Mouse (Mus musculus) monocyte, adult 5-6 weeks (primary cell): ENCODE data around the gene Dnm1. TPM values are rescaled to one million over a fixed set of nuclear protein-coding genes. Genes with fewer than 3 reads are reported as not detected.
A peak's percentile ranks its signal among the peaks of the same experiment; 100 is the strongest.

ENCODE experiments used
- ATAC-seq: fragments of 153-309, 156-312 bp; replicated peaks from 2 replicates; pipeline ENCODE4 v1.8.0; 2017; ENCODE audit warnings: mild to moderate bottlenecking; ENCODE audit not compliant: low TSS enrichment, insufficient number of reproducible peaks, severe bottlenecking, poor library complexity, low FRiP score
- total RNA-seq: library from RNA; stranded (forward); fragments of 200-1000, 200-491, 200-594 nt; gene quantifications from 3 replicates; pipeline ENCODE4 v1.2.3, GENCODE M21; 2017

The Dnm1 gene
- total RNA-seq, 1 experiment from 2014 or later: not detected

DNA sequence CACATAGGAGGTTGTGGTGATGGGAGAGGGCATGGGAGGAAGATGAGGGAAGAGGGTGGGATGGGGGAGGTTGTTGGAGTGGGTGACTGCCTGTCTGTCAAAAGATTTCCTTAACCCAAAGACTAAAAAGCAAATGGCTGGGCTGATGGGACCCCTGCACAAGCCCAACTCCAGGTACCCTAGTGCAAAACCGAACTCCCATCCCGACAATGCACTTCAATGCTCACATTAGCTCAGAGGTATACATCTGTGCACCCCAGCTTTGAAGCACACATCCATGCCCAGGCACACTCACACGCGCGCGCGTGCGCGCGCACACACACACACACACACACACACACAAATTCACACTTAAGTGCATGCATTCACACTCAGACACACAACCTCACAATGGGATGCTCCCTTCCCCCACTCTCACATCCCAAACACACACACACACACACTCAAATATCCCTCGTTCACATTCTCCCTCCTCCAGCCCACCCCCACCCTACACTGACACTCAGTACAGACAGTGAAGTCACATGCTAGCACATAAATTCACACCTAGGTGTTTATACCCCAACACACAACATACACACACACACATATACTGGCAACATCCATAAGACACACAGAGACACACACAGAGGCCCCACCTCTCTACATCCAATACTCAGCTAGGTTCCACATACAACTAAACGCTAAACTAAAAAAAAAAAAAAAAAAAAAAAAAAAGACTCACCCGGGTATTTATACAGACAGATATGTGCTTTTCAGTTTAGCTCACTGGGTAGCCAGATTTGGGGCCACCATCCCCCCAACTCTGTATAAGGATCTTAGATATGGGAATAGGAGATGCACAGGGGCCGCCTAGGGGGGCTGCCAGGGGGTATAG, 34.2 kb downstream of the Dnm1 start:
- ATAC-seq: no peak

- 0 out of 2 replicates have a peak, but pooled peaks have one; percentile 19 for ATAC-seq
These were observed 35.2 kb downstream of the Dnm1 start for GRCm38 (mm10) chr2:32317791-32318417.

GRCm38 (mm10) chr2:32316887-32317656, 36.1 kb downstream of the Dnm1 start:
- ATAC-seq: no peak

GRCm38 (mm10) chr2:32315751-32316150, 37.4 kb downstream of the Dnm1 start:
- no peak for ATAC-seq

GRCm38 (mm10) chr2:32314831-32315230, 38.3 kb downstream of the Dnm1 start:
- no peak for ATAC-seq

- peak; percentile 71 for ATAC-seq
These were observed 40.7 kb downstream of the Dnm1 start for GRCm38 (mm10) chr2:32312318-32312964.

- ATAC-seq: no peak
These were observed 41.5 kb downstream of the Dnm1 start for GRCm38 (mm10) chr2:32311443-32312317.

DNA sequence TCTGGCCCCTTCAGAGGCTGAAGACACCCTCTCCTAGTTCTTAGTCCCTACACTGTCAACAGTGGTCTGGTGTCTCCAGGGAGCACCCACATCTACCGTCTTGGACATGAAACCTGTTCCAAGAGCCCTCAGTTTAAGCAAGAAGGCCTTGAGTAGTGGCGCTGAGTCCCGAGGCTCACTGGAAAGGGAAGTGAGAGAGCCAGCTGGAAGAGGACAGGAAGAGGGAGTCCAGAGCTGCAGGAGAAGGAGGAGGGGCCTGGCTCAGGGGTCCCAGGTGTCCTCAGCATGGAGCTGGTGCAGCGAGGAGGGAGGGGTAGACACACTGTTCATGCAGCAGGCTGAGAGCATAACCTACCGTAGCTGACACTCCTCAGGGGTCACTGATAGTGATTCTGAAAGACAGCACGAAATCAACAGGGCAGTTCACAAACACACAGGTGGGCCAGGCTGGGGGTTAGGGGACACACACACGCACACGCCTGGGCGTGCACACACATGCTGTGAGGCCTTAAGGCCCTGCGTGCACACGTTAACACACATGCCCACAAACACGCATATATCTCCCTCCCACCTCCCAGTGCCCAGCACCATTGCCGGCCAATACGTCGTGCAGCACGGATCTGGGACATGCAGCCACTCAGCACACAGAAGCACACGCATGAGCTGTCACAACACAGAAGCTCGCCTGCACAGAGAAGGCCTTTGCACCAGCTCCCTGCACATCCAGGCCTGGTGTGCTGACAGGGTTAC, 42.9 kb downstream of the Dnm1 start:
- no peak; the same call in 1 of the 2 replicates for ATAC-seq

DNA sequence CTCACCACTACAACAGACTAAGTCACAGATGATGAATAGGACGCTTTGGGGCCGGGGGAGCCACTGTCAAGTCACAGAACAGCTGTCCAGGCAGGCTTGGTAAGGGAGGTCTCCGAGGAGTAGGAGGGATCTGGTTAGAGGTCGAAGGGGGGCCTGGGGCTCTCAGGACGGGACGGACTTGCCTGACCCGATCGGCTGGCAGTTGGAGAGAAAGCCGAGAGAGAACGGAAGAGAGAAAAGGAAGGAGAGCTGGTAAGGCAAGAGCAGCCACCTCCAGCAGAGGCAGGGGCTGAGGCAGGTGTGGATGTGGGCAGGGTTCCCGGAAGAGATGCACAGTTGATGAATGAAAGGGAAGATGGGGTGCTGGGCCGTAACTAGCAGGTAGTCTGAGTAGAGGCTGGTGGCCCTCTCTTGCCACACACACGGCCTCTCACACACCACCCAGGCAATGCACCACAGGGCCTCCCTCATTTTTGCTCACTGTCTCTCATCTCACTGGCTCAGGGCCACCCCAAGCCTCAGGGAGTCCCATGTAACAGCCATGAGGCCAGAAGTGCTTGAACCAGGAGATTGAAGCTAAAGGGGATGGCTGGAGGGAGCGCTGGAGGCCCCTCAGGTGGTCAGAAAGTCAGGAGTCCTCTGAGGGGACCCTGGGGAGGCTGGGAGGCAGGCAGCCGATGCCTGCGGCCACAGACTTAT, 44.1 kb downstream of the Dnm1 start:
- ATAC-seq: no peak

DNA sequence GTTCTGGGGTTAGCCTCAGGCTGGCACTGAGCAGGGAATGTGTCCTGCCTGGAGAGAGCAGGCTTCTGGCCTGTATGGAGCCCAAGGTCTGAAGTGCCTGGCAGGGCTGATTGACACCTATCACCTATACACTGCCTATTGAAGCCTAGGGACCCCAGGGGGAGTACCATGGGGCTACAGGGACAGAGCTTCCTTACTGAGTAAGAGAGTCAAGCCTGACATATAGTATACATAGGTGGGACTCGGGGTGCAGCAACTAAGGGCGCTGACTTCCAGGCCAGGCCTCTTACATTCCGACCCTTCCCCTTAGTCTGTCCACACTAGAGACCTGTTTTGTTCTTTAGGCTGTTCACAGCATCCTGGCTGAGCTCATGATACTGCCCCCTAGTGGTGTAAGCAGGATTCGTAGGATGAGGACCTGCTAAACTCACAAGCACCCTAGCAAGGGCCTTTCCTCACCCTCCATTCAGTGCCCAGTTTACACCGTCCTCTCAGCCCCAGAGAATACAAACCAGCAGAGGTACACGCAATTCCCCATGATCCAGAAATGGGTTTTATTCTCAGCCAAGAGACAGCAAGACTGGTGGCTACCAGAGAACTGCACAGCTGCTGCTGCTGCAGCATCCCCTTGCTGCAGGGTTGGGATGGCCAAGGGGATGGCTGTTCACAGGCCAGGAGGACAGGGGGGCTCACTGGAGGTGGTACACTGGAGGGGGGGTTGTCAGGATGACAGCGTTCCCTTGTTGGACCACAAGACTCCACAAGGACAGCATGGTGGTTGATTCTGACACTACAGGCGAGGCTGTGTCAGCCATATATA, 45.0 kb downstream of the Dnm1 start:
- ATAC-seq: no peak

DNA sequence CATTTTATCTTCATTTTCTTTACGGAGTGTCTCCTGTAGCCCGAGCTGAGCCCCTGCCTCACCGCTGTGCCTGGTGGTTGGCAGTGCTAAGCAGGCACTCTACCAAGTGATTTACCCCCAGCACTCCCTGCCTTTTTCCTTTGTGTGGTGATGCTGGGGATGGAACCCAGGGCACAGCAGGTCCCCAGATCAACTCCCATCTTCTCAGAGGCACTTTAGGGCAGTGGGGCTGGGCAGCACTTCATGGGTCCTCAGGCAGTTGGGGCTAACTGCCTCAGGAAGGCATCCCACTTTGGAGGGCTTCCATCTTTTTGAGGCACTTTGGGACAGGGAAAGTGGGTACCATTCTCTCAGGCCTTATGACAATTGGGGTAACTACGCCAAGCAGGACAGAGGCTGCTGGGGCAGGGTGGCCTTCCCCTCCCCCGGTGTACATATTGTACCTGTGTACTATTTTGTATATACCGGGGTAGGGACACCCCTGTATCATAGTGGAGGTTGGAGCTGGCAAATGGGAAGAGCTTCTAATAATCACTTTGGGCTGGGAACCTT, 45.8 kb downstream of the Dnm1 start:
- no peak for ATAC-seq

GRCm38 (mm10) chr2:32306176-32306575, 47.0 kb downstream of the Dnm1 start:
- no peak for ATAC-seq

DNA sequence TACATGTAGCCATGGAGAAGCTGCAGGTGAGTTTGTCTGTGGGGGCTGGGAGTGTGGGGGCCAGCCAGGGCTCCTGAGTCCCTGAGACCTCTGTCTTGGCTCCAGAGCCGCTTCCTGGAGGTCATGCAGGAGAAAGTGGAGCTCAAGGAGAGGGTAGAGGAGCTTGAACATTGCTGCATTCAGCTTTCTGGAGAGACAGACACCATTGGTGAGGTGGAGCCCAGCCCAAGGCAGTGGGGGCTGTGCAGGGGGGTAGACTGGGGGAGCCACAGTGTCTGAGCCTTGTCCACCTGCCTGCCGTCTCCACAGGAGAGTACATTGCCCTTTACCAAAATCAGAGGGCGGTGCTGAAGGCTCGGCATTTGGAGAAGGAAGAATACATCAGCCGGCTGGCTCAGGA, 47.5 kb downstream of the Dnm1 start:
- ATAC-seq: no peak

- no peak for ATAC-seq
These were observed 48.8 kb downstream of the Dnm1 start for GRCm38 (mm10) chr2:32304145-32304832.

DNA sequence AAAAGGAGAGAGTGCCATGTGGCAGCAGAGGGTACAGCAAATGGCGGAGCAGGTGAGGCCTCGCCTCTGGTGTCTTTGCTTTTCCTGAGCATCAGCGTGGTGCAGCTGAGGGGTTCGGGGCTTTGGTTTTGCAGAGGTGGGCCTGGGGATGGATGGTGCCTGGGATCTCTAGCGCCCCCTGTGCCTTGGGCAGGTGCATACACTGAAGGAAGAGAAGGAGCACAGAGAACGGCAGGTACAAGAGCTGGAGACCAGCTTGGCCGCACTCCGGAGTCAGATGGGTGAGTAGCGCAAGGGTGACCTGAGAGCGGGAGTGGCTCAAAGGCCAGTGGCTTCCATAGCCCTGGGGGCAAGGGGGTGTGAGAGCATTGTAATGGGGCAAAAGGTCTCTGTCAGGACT, 50.2 kb downstream of the Dnm1 start:
- ATAC-seq: no peak
